Mouse (Mus musculus): ENCODE measurements around the gene Pih1d3. TPM values are rescaled to one million over a fixed set of nuclear protein-coding genes. Genes with fewer than 3 reads are reported as not detected.

The Pih1d3 gene
- polyA plus RNA-seq, 1 experiment: not detected

GRCm38 (mm10) chr1:31260218-31260923, 37.7 kb downstream of the Pih1d3 start:
- H3K27ac ChIP-seq (ENCODE audit: insufficient read depth, low read depth, low read length): no peak overlapping the region
- no peaks in the 10 kb centered on the region for H3K4me1 ChIP-seq (ENCODE audit: control insufficient read depth, insufficient read depth, insufficient read length, low read length)
- H3K36me3 ChIP-seq (ENCODE audit: control insufficient read depth, insufficient read depth, low read length): no peaks in the 10 kb centered on the region
- no peak overlapping the region for H3K4me3 ChIP-seq (ENCODE audit: low read depth, low read length)
- 64% methylated on average over 10 of the region's 10 CpGs for WGBS
- TF ChIP-seq POLR2A (IDR thresholded peaks at IDR 0.05; ENCODE audit: low read depth, low read length) (no peak), CTCF (IDR thresholded peaks at IDR 0.05; ENCODE audit: extremely low read depth, insufficient read length, insufficient replicate concordance, low read depth, low read length) (no peak)
- no peaks in the 10 kb centered on the region for H3K27me3 ChIP-seq (ENCODE audit: control insufficient read depth, insufficient read depth, low read length)

Other genes starting within 250 kb of the Pih1d3 start
- gene AC153137.1, start 244.9 kb upstream of the Pih1d3 start, polyA plus RNA-seq (2012; rRNA removed): not detected in 2 replicates
- not detected in 2 replicates for gene Lgsn, start 46.4 kb upstream of the Pih1d3 start, polyA plus RNA-seq (2012; rRNA removed)
- gene 4931428L18Rik, start 154 bp upstream of the Pih1d3 start, polyA plus RNA-seq (2012; rRNA removed): 2.7 TPM in 1 of 2 replicates, not detected in the other

All from small intestine, adult 2 months (tissue).